Mouse (Mus musculus) stomach, postnatal 0 days (tissue): ENCODE data around the gene Sohlh1.

Experiments used
- CTCF ChIP-seq: IDR thresholded peaks from 2 replicates; pipeline ENCODE4 v1.5.1; 2016; ENCODE audit warnings: antibody characterized with exemption, low read depth, mild to moderate bottlenecking, moderate library complexity
- EP300 ChIP-seq: optimal IDR thresholded peaks from 2 replicates; pipeline ENCODE3; 2016; ENCODE audit warnings: antibody characterized with exemption

DNA sequence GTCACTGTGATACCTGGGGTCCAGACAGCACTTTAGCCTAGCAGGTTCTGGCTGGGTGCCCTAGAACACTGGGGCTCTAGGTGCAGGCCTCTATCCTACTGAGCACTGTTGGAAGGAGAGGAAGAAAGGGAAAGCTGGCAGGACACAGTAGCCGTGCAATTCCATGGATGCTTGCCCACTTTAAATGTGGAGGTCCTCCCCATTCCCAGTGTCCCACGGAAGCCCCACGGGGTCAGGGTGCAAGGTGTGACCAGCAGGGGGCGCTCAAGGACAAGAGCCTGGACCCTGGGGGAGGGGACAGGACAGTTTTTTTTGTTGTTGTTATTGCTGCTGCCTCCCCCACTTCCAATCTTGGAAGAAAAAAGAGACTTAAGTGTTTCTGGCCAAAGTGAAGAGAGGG, 3.3 kb upstream of the Sohlh1 start:
- TF ChIP-seq CTCF (peak; percentile 71), EP300 (no peak)
